Mouse (Mus musculus): Measurements from ENCODE around the gene Ccdc185.

Gene Ccdc185

GRCm38 (mm10) chr1:182735891-182736290 is 13.1 kb downstream of the Ccdc185 start:
- no peak for DNase-seq

GRCm38 (mm10) chr1:182732695-182733094 is 16.3 kb downstream of the Ccdc185 start:
- no peak for DNase-seq

GRCm38 (mm10) chr1:182729002-182729401 is 20.0 kb downstream of the Ccdc185 start:
- DNase-seq, result no peak

GRCm38 (mm10) chr1:182727541-182727940 is 21.4 kb downstream of the Ccdc185 start:
- DNase-seq, result no peak

- DNase-seq, result no peak
Observed at GRCm38 (mm10) chr1:182714236-182714935, 34.6 kb downstream of the Ccdc185 start.

GRCm38 (mm10) chr1:182711360-182711933 is 37.5 kb downstream of the Ccdc185 start:
- DNase-seq, result no peak

GRCm38 (mm10) chr1:182707459-182707858 is 41.5 kb downstream of the Ccdc185 start:
- no peak for DNase-seq

GRCm38 (mm10) chr1:182704882-182705281 is 44.1 kb downstream of the Ccdc185 start:
- no peak for DNase-seq

- DNase-seq, result no peak
Observed at GRCm38 (mm10) chr1:182699392-182700347, 49.3 kb downstream of the Ccdc185 start.

All from kidney, adult 18-20 months (tissue).